Mouse (Mus musculus) brain, embryonic 14.5 days (tissue): ENCODE measurements around the gene Ikbke. TPM values are rescaled to one million over a fixed set of nuclear protein-coding genes. Genes with fewer than 3 reads are reported as not detected.

Experiments
- DNase-seq: peaks from one replicate; pipeline ENCODE4 v3.0.0-alpha.2; 2011; ENCODE audit warnings: low read depth
- CTCF ChIP-seq: fragments of 200-500 bp; IDR thresholded peaks from 2 replicates; pipeline ENCODE4 v1.5.1; 2012; ENCODE audit warnings: inconsistent platforms, mild to moderate bottlenecking, moderate library complexity, borderline replicate concordance; ENCODE audit not compliant: insufficient read depth, insufficient read length; ENCODE audit errors: extremely low read depth
- POLR2A ChIP-seq: fragments of 200-500 bp; IDR thresholded peaks from 2 replicates; pipeline ENCODE4 v1.6.1; 2012; ENCODE audit warnings: mild to moderate bottlenecking, inconsistent platforms, borderline replicate concordance; ENCODE audit not compliant: poor library complexity, insufficient read depth, insufficient read length, severe bottlenecking; ENCODE audit errors: extremely low read depth
- polyA plus RNA-seq: library from polyadenylated mRNA; depleted of rRNA; stranded (reverse); fragments of >200 nt; gene quantifications from 2 replicates; pipeline ENCODE4 v1.2.3, GENCODE M21; 2012; rRNA removed

The Ikbke gene
- polyA plus RNA-seq, 1 experiment: 1.8 TPM

- TF ChIP-seq POLR2A: no peak
- DNase-seq: no peak
These were observed 73.1 kb downstream of the Ikbke start for GRCm38 (mm10) chr1:131206342-131206741.

GRCm38 (mm10) chr1:131204461-131204860 is 74.9 kb downstream of the Ikbke start:
- no peak for DNase-seq
- TF ChIP-seq CTCF (no peak), POLR2A (no peak)

Other genes starting within 250 kb of the Ikbke start
- 50.5 and 52.9 TPM in 2 replicates for gene Mapkapk2, start 181.8 kb downstream of the Ikbke start, polyA plus RNA-seq
- gene Dyrk3, start 141.3 kb downstream of the Ikbke start, polyA plus RNA-seq: 12.7 and 13.6 TPM in 2 replicates
- gene Eif2d, start 126.4 kb downstream of the Ikbke start, polyA plus RNA-seq: 53.0 and 69.8 TPM in 2 replicates
- 1.9 and 3.3 TPM in 2 replicates for gene Rassf5, start 34.3 kb downstream of the Ikbke start, polyA plus RNA-seq
- gene Srgap2, start 247.7 kb upstream of the Ikbke start, polyA plus RNA-seq: 31.5 and 51.1 TPM in 2 replicates
- 1.1 and 2.1 TPM in 2 replicates for gene Fam72a, start 248.3 kb upstream of the Ikbke start, polyA plus RNA-seq